Mouse (Mus musculus) embryo, embryonic 11.5 days (tissue): ENCODE measurements around the gene Gm11549.

Experiments used
- DNase-seq: peaks from one replicate; pipeline ENCODE4 v3.0.0-alpha.2; 2012; ENCODE audit warnings: low read depth, low spot score

Gm11549 gene

GRCm38 (mm10) chr3:36516196-36516595, 5.4 kb downstream of the Gm11549 start:
- no peak for DNase-seq

GRCm38 (mm10) chr3:36511491-36511890, 10.1 kb downstream of the Gm11549 start:
- DNase-seq = no peak

- DNase-seq = no peak
Measured at GRCm38 (mm10) chr3:36505809-36506735, 15.5 kb downstream of the Gm11549 start.

GRCm38 (mm10) chr3:36505306-36505705, 16.3 kb downstream of the Gm11549 start:
- no peak for DNase-seq

DNA sequence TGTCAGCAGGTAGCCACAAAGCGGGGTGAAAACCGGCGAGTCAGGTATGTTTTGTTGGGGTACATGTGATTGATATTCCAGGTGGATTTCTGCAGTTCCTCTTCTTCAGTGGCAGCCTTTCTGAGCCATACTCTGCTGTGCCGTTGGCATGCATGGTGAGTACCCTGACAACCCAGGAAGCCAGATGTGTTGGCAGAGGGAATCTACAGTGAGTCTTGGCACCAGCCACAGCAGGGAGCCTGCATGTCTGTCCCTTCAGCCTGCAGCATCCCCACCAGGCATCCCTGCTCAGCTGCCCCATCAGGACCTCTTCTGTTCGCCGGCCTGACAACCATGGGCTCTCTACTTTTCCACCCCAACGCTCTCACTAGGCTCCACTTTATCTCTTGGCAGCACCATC, 20.1 kb downstream of the Gm11549 start:
- no peak for DNase-seq

GRCm38 (mm10) chr3:36500976-36501375, 20.6 kb downstream of the Gm11549 start:
- no peak for DNase-seq

DNA sequence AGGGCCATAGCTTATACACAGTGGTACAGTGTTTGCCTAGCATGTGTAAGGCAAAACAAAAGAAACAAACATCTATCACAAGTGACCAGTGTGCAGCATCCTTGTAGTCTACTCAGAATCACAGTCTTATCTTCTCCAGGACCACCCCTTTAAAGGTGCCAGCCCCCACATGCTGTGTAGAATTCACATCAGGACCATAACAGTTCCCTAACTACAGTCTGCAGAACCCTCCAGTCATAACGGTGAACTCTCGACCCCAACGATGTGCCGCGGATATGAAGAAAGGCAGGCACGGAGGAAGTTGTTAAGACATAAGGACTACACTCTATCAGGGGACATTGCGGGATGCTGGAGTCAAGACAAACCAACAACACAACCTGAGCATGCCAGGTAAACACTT, 22.2 kb downstream of the Gm11549 start:
- no peak for DNase-seq

DNA sequence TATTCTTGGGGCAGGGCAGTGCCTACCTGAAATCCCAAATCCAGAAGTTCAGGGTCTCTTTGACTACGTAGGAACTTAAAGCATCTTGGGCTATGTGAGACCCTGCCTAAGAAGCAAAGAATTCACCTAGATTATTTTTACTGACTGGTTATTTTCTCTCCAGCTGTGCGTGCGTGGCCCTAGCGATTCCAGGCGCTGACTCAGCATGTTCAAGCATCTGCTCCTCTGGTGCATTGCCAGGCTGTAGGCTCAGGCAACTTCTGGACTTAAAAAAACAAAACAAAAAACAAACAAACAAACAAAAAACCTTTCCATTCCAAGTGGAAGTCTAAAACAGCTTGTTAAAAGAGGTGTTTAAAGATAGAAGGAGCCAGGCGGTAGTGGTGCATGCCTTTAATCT, 23.4 kb downstream of the Gm11549 start:
- DNase-seq = no peak

- peak; percentile 62 for DNase-seq
Measured at GRCm38 (mm10) chr3:36496746-36497145, 24.9 kb downstream of the Gm11549 start.

DNA sequence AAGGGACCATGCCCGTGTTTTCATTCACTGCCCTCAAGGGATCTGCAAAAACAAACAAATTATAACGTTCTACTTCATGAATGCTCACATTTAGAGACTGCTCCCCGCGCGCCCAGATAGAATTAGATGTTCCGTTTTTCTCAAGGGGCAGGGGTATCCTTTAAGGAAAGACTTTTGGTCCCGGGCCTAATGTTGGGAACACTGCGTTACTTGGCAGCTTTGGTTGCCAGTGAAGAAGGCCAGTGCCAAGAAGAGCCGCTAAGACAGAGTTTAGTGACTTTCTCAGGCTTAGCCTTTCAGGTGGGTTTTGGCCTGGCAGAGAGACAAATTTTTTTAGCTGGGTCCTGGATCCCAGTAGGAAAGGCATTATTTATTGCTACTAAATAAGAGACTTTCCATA, 25.3 kb downstream of the Gm11549 start:
- no peak for DNase-seq

DNA sequence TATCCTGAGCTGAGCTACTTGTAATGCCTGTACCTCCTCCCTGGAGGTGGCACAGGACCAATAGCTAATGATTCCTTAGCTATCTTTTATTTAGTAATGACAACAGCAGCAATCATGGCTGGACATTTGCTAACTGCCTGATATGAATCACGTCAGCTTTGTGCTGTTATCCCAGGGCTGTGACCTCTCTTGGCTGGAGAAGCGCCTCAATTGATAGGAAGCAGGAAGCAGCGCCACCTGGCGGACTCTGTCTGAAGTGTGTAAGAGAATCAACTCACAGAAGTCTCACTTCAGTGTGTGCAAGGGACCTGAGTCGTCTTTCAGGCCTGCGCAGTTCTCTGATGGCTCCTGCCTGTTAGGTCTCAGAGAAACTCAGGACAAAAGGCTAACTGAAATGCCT, 26.2 kb downstream of the Gm11549 start:
- peak; percentile 75 for DNase-seq

DNA sequence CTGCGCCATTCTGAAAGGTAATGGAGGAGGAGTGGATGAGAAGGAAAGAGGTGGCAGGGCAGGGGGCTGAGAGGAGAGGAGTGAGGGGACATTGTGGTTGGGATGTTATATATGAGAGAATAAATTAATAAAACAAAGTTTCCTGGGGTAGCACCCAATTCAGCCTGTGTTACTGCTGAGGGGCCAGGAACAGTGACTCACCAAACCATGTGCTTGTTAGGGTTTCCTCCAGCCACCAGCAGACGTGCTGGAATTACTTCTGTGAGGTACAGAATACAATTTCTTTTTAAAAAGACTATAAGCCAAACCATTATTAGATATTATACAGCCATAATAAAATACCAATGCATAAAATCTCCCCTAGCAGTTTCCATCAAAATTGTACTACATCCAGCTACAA, 27.0 kb downstream of the Gm11549 start:
- no peak for DNase-seq

DNA sequence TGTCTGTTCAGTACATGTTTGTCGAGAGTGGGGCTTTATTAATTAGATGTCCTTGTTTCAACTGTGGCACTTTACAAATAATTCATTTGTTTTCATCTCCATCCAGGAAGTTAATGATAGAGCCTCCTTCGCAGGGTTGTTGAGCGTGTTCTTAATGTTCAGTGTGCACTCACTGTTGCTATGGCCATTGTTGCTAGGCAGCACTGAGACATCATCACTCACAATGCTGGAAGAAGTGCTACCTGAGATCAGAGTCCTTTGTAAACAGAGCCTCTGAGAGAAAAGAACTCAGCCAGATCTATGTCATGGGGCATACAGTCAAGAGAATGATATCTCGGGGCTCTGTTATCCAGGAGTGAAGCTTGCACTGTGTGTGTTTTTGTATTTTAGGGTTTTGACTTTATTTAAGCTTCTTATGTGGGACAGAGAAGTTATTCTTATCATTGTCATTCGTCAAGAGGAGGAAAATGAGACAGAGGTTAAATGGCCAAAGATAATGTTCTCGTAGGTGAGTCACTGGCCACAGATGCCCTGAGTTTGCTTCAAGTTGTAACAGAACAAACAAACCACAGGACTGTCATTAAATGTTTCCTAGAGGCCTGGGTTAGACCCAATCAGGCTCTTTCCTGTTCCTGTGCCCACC, 27.9 kb downstream of the Gm11549 start:
- no peak for DNase-seq

DNA sequence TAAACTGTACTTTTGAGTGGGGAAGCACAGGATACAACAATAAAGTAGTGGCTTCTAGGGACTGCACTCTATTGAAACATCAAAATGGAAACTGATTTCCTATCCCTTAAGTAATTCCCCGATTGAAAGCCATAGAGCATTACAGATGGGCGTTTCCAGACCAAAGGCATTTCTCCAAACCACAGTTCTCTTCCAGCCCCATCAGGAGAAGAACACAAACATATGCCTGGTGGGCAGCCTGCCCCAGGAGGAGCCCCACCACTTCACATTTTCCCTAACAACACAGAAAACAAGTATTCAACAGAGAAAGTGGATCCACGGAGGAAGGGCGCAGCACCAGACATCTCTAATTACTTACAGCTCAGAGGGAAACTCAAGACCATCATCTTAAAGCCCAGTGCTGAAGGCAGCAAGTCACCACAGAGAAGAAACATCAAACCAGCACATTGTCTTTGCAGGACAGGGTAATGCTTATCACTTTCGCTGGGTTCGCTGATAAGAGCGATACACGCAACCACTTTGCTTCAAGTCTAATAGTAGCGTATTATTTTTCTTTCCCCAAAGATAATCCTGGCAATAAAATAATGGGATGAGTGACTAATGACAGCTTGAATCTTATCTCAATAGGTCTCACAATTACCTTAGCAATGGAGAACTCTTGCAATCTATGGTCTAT, 28.8 kb downstream of the Gm11549 start:
- no peak for DNase-seq

- no peak for DNase-seq
Measured at GRCm38 (mm10) chr3:36491535-36491934, 30.1 kb downstream of the Gm11549 start.

GRCm38 (mm10) chr3:36489590-36489910, 32.1 kb downstream of the Gm11549 start:
- DNase-seq = no peak

- no peak for DNase-seq
Measured at GRCm38 (mm10) chr3:36488899-36489589, 32.6 kb downstream of the Gm11549 start.

GRCm38 (mm10) chr3:36488367-36488766, 33.2 kb downstream of the Gm11549 start:
- no peak for DNase-seq

- DNase-seq = no peak
Measured at GRCm38 (mm10) chr3:36486881-36487280, 34.7 kb downstream of the Gm11549 start.

- DNase-seq = no peak
Measured at GRCm38 (mm10) chr3:36486176-36486575, 35.4 kb downstream of the Gm11549 start.

DNA sequence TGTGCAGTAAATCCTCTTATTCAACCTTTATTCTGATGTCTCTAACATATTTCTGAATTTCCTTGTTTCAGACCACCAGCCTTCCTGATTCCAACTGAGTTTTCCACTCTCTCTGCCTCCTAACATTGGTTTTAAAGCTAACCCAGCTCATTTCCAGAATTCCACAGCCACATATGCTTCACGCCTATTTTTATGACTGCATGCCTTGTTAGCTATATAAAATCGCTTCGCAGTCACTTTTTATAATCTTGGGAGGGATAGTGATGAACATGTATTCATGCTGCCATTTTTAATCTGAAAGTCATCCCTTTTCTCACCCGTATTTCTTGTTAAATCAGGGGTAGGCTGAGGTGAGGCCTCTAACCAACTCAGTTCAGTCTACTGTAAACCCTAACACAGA, 37.3 kb downstream of the Gm11549 start:
- no peak for DNase-seq

GRCm38 (mm10) chr3:36482940-36483339, 38.7 kb downstream of the Gm11549 start:
- DNase-seq = no peak
